Mouse (Mus musculus) kidney, adult 8-10 months (tissue): ENCODE results near the gene Gm973.

Source experiments
- DNase-seq, 2 experiments: peaks; one replicate each; pipeline ENCODE4 v3.0.0; 2022

Gm973 gene

GRCm38 (mm10) chr1:59492432-59492831 lies 23.6 kb upstream of the Gm973 start:
- DNase-seq: no peak

GRCm38 (mm10) chr1:59495970-59496369 lies 20.1 kb upstream of the Gm973 start:
- DNase-seq: no peak

- no peak for DNase-seq
Measured at GRCm38 (mm10) chr1:59497741-59498613, 18.1 kb upstream of the Gm973 start.

DNA sequence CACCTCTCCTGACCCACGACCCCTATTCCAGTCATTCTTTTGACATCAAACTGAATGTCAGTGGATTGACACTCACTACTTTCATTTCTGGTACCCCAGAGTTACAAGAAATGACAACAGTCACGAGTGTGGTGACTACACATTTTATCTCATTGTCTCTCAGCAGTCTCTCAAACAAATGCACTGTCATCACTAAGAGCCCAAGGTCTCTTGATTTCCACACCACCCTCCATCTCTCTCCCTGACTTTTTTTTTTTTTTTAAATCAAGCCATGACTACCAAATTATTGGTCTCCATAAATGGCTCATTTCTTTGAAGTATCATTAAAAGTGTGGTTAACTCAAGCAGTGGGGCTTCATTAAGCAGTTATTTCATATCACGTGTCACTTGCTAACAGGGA lies 16.7 kb upstream of the Gm973 start:
- no peak for DNase-seq

DNA sequence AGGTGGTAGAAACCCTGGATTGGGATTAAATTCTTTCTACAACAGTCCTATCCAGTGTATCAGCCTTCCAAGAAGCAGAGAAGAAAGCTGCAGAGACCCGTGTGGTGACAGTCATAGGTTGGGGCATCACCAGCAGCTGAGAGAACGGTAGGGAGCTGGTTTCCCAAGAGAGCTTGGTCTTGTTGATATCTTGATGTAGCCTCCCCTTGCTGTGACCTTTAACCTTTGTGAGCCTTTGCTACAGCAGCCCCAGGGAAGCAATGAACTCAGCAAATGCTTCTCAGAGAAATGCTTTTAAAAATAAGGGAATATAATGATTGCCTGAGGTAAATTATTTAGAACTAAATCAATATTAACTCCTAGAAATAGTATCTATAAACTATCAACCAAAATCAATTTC lies 13.7 kb upstream of the Gm973 start:
- DNase-seq: no peak

GRCm38 (mm10) chr1:59503659-59504301 lies 12.3 kb upstream of the Gm973 start:
- no peak for DNase-seq

- no peak for DNase-seq
Measured at GRCm38 (mm10) chr1:59504302-59504700, 11.8 kb upstream of the Gm973 start.

GRCm38 (mm10) chr1:59508463-59509139 lies 7.5 kb upstream of the Gm973 start:
- no peak for DNase-seq

DNA sequence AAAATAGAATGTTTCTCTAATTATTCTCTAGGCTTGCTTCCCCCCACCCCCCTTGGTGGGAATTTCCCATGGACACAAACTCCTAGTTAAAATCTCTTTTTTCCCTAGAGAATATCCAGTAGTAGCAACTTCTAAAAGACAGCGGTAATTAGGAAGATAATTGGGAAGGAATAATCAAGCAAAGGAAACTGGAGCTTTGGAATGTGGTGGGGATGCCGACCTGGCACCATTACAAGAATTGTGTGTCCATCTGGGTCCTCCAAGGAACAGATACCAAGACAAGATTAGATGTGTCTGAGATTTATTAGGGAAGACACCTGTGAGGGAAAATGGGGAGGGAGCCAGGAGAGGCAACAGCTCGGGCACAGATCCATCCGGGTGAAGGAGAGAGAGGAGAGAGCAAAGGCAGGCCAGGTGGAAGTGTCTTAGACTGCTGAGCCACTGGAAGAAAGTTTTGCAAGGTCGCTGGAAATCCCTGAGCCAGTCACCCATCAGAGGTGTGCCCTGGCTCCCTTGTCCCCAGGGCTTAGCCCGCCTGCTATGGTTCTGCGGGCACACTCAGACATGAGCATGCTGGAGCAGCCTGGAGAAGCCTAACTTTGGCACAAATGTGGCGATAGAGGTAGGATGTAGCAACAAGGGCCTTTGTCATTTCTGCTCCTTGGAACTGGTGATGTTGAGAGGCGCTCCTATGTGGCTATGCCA lies 4.3 kb upstream of the Gm973 start:
- no peak for DNase-seq

- no peak for DNase-seq
Measured at GRCm38 (mm10) chr1:59520226-59520837, 4.3 kb downstream of the Gm973 start.

DNA sequence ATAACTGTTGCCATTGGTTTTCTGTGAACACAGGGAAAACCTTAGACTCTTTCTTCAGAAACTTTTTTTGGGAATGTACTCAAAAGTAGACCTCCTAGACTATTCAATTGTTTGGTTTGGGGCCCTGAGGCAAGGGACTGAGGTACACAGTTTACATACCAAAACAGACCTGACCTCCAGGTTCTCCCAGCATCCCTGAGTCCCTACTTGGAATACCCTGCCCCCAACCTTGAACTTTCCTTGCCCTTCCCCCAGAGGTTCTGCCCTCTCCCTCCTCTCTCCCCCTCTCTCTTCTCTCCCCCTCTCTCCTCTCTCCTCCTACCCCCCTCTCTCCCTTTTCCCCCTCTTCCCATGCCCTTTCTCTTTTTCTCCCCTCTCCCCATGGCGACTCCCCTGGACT lies 6.4 kb downstream of the Gm973 start:
- DNase-seq: no peak

DNA sequence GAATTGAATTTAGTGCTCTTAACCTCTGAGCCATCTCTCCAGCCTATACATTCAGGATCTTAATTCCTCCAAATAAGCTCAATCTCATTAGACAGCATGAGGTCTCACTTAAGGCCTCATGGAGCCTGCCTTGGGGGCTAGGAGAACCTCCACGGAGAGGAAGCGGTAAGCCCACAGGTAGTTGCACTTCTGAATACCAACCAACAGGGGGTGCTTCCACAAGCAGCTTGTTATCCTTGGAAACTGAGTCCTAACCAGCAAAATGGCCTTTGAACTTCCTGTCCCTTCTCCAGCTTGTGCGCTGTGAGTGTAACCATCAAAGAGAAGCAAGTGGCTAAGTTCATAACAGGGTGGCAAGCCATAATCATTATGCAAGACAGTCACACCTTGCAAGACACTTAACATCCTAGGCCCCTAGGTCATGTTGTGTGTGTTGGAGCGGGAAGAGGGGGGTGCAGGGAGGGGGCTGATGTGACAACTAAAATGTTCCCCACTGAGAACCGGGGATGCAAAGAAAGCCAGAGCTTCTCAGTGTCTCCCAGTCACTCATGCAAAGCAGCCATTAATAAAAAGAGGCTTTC lies 7.4 kb downstream of the Gm973 start:
- no peak for DNase-seq

DNA sequence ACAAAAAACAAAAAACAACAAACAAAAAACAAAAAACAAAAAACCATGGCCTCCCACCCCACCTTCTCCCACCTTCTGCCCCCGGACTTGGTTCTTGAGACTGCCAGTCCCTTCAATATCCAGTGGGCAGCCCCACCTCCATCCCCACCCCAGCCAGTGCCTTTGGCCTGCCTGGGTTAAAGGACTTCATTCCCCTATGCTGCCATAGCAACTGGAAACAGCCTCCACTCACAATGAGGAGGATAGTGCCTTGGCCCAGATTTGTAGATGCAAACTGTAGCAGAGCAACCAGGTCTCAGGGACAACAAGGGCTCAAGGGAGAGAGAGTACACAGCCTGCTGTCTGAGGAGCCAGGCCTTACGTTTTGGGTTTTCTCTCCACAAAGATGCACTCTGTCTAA lies 8.0 kb downstream of the Gm973 start:
- DNase-seq: no peak

- DNase-seq: no peak
Measured at GRCm38 (mm10) chr1:59524759-59525158, 8.7 kb downstream of the Gm973 start.

DNA sequence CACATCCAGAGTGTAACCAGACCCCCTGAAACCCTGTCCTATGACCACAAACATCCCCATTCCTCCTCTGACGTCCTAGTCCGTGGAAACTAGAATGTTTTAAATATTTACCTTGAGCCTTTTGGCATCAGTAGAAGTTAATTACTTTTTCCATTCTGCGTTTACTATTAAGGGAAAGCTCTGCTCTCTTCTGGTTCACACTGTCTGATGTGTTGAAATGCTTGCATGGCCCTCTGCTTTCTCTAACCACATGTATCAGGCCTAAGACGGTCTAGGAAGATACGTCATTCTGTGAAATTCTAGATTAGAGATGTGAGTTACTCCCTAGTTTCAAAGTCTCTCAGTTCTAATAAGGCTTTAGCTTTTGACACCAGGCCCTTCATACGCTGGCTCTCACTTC lies 11.2 kb downstream of the Gm973 start:
- DNase-seq: no peak

DNA sequence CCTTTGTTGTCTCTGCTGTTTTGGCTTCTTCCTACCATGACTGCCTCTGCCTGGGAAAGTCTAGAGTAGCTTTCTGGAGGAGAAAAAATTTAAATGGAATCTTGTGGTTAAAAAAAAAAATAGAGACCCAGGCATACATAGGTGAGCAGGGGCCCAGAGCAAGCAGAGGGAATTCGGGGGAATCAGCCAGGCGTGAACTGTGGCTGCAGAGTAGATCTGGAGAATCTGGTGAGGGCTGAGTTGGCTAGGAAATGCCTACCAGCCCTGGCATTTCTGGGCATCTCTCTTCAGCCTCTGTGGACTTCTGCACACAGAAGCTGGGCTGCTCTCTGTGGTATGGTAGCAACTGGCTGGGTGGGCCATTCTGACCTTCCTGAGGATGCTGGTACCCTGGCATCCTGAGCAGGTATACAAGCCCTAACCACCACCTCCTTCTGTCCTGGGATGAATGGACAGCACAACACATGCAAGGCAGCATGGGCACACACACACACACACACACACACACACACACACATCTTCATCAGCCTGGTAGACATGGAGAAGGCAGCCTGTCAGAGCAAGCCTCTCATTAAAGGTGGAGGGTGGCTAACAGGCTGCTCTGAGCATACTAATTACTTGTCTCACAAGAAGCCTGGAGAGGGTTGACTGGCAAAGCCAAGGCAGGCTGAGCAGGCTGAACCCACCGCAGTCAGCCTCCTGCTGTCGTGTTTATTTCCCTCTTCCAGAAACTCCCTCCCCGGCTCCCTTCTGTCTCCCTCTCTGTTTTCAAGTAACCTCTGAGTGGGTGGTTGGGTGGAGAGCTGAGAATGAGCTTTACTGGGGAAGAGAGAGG lies 19.1 kb downstream of the Gm973 start:
- DNase-seq: no peak

GRCm38 (mm10) chr1:59538381-59538780 lies 22.3 kb downstream of the Gm973 start:
- DNase-seq: no peak

DNA sequence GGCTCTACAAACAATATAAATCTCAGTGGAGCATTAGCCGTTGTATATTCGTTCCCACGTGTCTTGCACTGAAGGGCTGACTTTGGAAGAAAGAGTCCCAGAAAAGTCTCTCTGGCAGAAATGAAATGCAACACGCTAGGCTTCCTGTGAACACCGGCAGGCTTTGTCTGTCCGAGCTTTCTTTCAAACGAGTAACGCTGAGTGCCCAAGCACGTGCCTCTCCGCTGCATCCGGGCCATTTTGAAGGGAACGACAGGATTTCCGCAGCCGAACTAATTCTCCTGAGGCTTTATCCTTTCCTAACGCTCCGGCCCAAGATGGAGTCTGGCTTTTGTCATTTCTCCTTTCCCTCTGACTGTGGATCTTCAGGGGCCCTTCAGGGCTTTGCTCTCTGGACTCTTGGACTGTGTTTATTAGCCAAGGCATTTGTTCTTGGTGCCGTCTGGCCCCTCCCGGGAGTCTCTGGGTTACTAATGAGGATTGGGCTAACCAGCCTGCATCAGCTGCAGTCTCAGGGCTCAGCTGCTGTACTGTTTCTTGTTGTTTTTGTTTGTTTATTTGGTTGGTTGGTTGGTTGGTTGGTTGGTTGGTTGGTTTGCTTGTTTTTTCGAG lies 24.6 kb downstream of the Gm973 start:
- DNase-seq: no peak

GRCm38 (mm10) chr1:59541271-59542020 lies 25.4 kb downstream of the Gm973 start:
- no peak for DNase-seq

- DNase-seq: no peak
Measured at GRCm38 (mm10) chr1:59542231-59542630, 26.2 kb downstream of the Gm973 start.
